ENCODE assay signal across 14 mouse cellular contexts in genomic region chr19:12279554-12279953, GRCm38 (mm10). TPM values are rescaled to one million over a fixed set of nuclear protein-coding genes. Genes with fewer than 3 reads are reported as not detected.
"Had no signal": no experiment of that assay in that cellular context is flagged by ENCODE, and none has a peak within 500 bp of the region (broad histone marks: within the 10 kb centered on the region; RNA-seq: fewer than 3 reads in every experiment).

Gene Olfr1434 (plus strand): TSS chr19:12279854.

- H3K36me3 ChIP-seq: neural tube, embryonic 13.5 days; neural tube, embryonic 15.5 days; stomach, embryonic 15.5 days had no signal

- H3K4me3 ChIP-seq: neural tube, embryonic 13.5 days; neural tube, embryonic 15.5 days; stomach, embryonic 15.5 days had no signal

- H3K27me3 ChIP-seq: neural tube, embryonic 13.5 days; neural tube, embryonic 15.5 days; stomach, embryonic 15.5 days had no signal

- H3K4me1 ChIP-seq: neural tube, embryonic 13.5 days; neural tube, embryonic 15.5 days; stomach, embryonic 15.5 days had no signal

- H3K9me3 ChIP-seq: neural tube, embryonic 13.5 days; neural tube, embryonic 15.5 days; stomach, embryonic 15.5 days had no signal

RNA-seq across cellular contexts. Expression of gene Olfr1434, which starts in this region (rescaled TPM):
- total RNA-seq: neutrophil, adult 5-6 weeks had no signal
- polyA plus RNA-seq: neural tube, embryonic 13.5 days; neural tube, embryonic 14.5 days; neural tube, embryonic 15.5 days; small intestine, adult 2 months; spleen, adult 2 months; stomach, embryonic 14.5 days; stomach, embryonic 15.5 days; stomach, embryonic 16.5 days; stomach, postnatal 0 days; testis, adult 2 months; thymus, adult 2 months; thymus, postnatal 0 days; urinary bladder, adult 2 months had no signal
